Mouse (Mus musculus) heart, postnatal 0 days (tissue): Measurements from ENCODE around the gene Atp2b4. TPM values are rescaled to one million over a fixed set of nuclear protein-coding genes. Genes with fewer than 3 reads are reported as not detected.
A peak's percentile ranks its signal among the peaks of the same experiment; 100 is the strongest.

Experiments used
- ATAC-seq: fragments of 200-750 bp; cut with Nextera tagmentation; 2 replicates; pipeline ENCODE4 v1.8.0; 2017; ENCODE audit warnings: low read depth, moderate number of reproducible peaks, moderate library complexity; ENCODE audit not compliant: insufficient read depth
- DNase-seq: peaks from one replicate; pipeline ENCODE4 v3.0.0-alpha.2; 2016; ENCODE audit warnings: low spot score
- H3K27ac ChIP-seq: fragments of 300-500 bp; sonication (generic); 2 replicates; pipeline ENCODE4 v1.5.1; 2014; ENCODE audit warnings: low read depth, mild to moderate bottlenecking
- H3K27me3 ChIP-seq: fragments of 300-500 bp; sonication (generic); 2 replicates; pipeline ENCODE4 v1.6.1; 2014; ENCODE audit warnings: low read length, mixed read lengths; ENCODE audit not compliant: control insufficient read depth, insufficient read depth
- H3K36me3 ChIP-seq: fragments of 300-500 bp; sonication (generic); replicated peaks from 2 replicates; pipeline ENCODE4 v1.6.1; 2014; ENCODE audit warnings: low read length, mixed read lengths; ENCODE audit not compliant: control insufficient read depth, insufficient read depth
- H3K4me1 ChIP-seq: fragments of 300-500 bp; sonication (generic); 2 replicates; pipeline ENCODE4 v1.6.1; 2014; ENCODE audit warnings: antibody characterized with exemption; ENCODE audit not compliant: control insufficient read depth, insufficient read depth
- H3K4me2 ChIP-seq: fragments of 300-500 bp; sonication (generic); 2 replicates; pipeline ENCODE4 v1.6.1; 2014; ENCODE audit warnings: low read depth, mild to moderate bottlenecking, low read length, moderate library complexity
- H3K4me3 ChIP-seq: fragments of 300-500 bp; sonication (generic); 2 replicates; pipeline ENCODE4 v1.5.1; 2014; ENCODE audit warnings: low read depth, low read length
- H3K9ac ChIP-seq: fragments of 300-500 bp; sonication (generic); replicated peaks from 2 replicates; pipeline ENCODE4 v1.6.1; 2014; ENCODE audit warnings: low read depth, low read length, mixed read lengths
- H3K9me3 ChIP-seq: fragments of 300-500 bp; sonication (generic); replicated peaks from 2 replicates; pipeline ENCODE4 v1.6.1; 2016; ENCODE audit warnings: low read length; ENCODE audit not compliant: control insufficient read depth
- CTCF ChIP-seq: IDR thresholded peaks from 2 replicates; pipeline ENCODE4 v1.5.1; 2016; ENCODE audit warnings: antibody characterized with exemption, control low read depth, low read depth
- EP300 ChIP-seq: IDR thresholded peaks from 2 replicates; pipeline ENCODE4 v1.6.1; 2016; ENCODE audit warnings: antibody characterized with exemption, low read depth
- WGBS: fragments of 180-500 bp; shearing (Covaris S2); extraction: QIAGEN DNeasy Blood & Tissue Kit; methylation state at CpG from one replicate; pipeline ENCODE4 v1.1.7; 2014; 5-methylcytosine and 5-hydroxymethylcytosine counted together
- polyA plus RNA-seq: library from polyadenylated mRNA; unstranded; fragments of >200 nt; fragmentation: Nextera tagmentation; extraction: Ambion mirVana; gene quantifications from 2 replicates; pipeline ENCODE4 v1.2.1, GENCODE M21; 2015
- total RNA-seq: library from RNA; depleted of rRNA; stranded (reverse); fragments of >200 nt; gene quantifications from 2 replicates; pipeline ENCODE4 v1.2.3, GENCODE M21; 2014; ENCODE audit warnings: low replicate concordance

Gene Atp2b4
- total and polyA plus RNA-seq, 2 experiments from 2014 or later: 5.0 to 34.5 TPM

DNA sequence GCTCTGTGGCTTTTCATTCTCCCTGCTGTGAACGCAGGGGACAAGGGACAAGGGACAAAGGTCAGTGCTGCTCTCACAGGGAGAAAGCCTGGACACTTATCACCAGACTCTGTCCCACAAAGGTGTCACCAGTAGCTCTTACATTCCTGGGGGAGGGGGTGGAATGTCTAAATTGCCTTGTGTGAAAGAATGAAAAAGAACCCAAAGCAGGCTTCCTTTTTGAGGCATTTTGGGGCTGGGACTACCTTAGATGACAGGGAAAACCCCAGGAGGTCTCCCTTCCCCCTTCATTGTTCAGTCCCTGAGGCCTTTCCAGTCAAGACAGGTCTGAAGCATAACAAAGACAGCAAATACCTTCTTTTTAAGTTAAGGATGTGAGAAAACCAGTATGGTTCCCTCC is 106.5 kb downstream of the Atp2b4 start:
- TF ChIP-seq EP300 (no peak), CTCF (no peak)
- Histone ChIP-seq H3K9ac (no peak overlapping the region), H3K36me3 (no peaks in the 10 kb centered on the region), H3K27me3 (no peaks in the 10 kb centered on the region), H3K4me1 (peaks cover 29% of the 10 kb centered on the region), H3K4me3 (no peak overlapping the region), H3K4me2 (no peak overlapping the region), H3K9me3 (no peaks in the 10 kb centered on the region), H3K27ac (peak overlapping the region; percentile 83)
- ATAC-seq (no peak), DNase-seq (peak; percentile 27)
- 11% methylated on average over 1 of the region's 1 CpGs for WGBS

GRCm38 (mm10) chr1:133693536-133694114 is 107.2 kb downstream of the Atp2b4 start:
- TF ChIP-seq EP300 (no peak), CTCF (no peak)
- 77% methylated on average over 11 of the region's 11 CpGs for WGBS
- Histone ChIP-seq H3K9ac (no peak overlapping the region), H3K4me3 (no peak overlapping the region), H3K9me3 (no peaks in the 10 kb centered on the region), H3K4me2 (no peak overlapping the region), H3K36me3 (no peaks in the 10 kb centered on the region), H3K27ac (0 out of 2 replicates have a peak overlapping the region, but pooled peaks have one; percentile 83), H3K4me1 (peaks cover 29% of the 10 kb centered on the region), H3K27me3 (no peaks in the 10 kb centered on the region)
- no peak for ATAC-seq
- DNase-seq: no peak

- TF ChIP-seq CTCF (no peak), EP300 (no peak)
- Histone ChIP-seq H3K4me2 (no peak overlapping the region), H3K27ac (no peak overlapping the region), H3K36me3 (no peaks in the 10 kb centered on the region), H3K27me3 (no peaks in the 10 kb centered on the region), H3K9me3 (no peaks in the 10 kb centered on the region), H3K4me1 (peaks cover 29% of the 10 kb centered on the region), H3K4me3 (no peak overlapping the region), H3K9ac (no peak overlapping the region)
- no peak for ATAC-seq
- 38% methylated on average over 4 of the region's 4 CpGs for WGBS
- no peak for DNase-seq
Observed at GRCm38 (mm10) chr1:133692195-133692594, 108.6 kb downstream of the Atp2b4 start.

GRCm38 (mm10) chr1:133691046-133691445 is 109.8 kb downstream of the Atp2b4 start:
- H3K9me3 ChIP-seq: no peaks in the 10 kb centered on the region
- H3K4me3 ChIP-seq: no peak overlapping the region
- peaks cover 19% of the 10 kb centered on the region for H3K4me1 ChIP-seq
- TF ChIP-seq EP300 (no peak), CTCF (no peak)
- no peak overlapping the region for H3K27ac ChIP-seq
- no peak for ATAC-seq
- no peaks in the 10 kb centered on the region for H3K36me3 ChIP-seq
- no peak overlapping the region for H3K4me2 ChIP-seq
- 87% methylated on average over 6 of the region's 6 CpGs for WGBS
- no peak for DNase-seq
- H3K9ac ChIP-seq: no peak overlapping the region
- no peaks in the 10 kb centered on the region for H3K27me3 ChIP-seq

DNA sequence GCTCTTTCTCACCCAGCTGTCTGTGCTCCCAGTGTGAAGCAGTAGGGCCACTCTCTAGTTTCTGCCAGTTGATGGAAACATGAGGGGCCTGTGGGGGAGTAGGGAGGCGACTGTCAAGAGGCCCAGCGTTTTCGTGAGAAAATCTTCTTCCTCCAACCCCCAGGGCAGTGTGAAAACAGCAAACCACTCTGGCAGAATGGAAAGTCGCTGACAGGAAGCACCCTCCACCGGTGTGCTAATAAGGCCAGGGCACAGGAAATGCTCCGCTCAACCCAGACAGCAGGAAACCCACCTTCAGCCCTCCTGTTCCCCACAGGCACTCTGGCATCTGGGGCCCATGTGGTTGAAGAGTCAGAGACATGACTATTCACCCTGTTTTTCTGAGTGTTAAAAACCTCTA is 110.9 kb downstream of the Atp2b4 start, which contains the start of gene Lax1:
Gene Lax1, minus strand, starts transcription at position 212 of the 400 bp plus-strand sequence.
- Histone ChIP-seq H3K27me3 (no peaks in the 10 kb centered on the region), H3K4me3 (no peak within 1 kb of the TSS; the same call in 1 of the 2 replicates), H3K27ac (no peak within 1 kb of the TSS), H3K4me2 (no peak within 1 kb of the TSS; the same call in 1 of the 2 replicates), H3K9ac (no peak within 1 kb of the TSS), H3K4me1 (peaks cover 13% of the 10 kb centered on the region), H3K9me3 (no peaks in the 10 kb centered on the region), H3K36me3 (no peaks in the 10 kb centered on the region)
- no peak for ATAC-seq
- WGBS: 30% methylated on average over 6 of the region's 6 CpGs
- TF ChIP-seq EP300 (no peak), CTCF (no peak)
- no peak for DNase-seq

- Histone ChIP-seq H3K9me3 (no peaks in the 10 kb centered on the region), H3K27ac (no peak overlapping the region)
Observed at GRCm38 (mm10) chr1:133688301-133688700, 112.5 kb downstream of the Atp2b4 start.

More at GRCm38 (mm10) chr1:133688301-133688700, 112.5 kb downstream of the Atp2b4 start:
- TF ChIP-seq EP300: no peak
- TF ChIP-seq CTCF: no peak
- Histone ChIP-seq H3K4me2 (no peak overlapping the region; the same call in 1 of the 2 replicates), H3K4me1 (no peaks in the 10 kb centered on the region), H3K9ac (no peak overlapping the region), H3K36me3 (no peaks in the 10 kb centered on the region), H3K4me3 (no peak overlapping the region), H3K27me3 (no peaks in the 10 kb centered on the region)
- DNase-seq: no peak
- WGBS: 79% methylated on average over 7 of the region's 7 CpGs
- no peak for ATAC-seq
